Mouse (Mus musculus): Measurements from ENCODE around the gene 1110051M20Rik. TPM values are rescaled to one million over a fixed set of nuclear protein-coding genes. Genes with fewer than 3 reads are reported as not detected.

The 1110051M20Rik gene
- polyA plus RNA-seq, 1 experiment, result 4.4 TPM

DNA sequence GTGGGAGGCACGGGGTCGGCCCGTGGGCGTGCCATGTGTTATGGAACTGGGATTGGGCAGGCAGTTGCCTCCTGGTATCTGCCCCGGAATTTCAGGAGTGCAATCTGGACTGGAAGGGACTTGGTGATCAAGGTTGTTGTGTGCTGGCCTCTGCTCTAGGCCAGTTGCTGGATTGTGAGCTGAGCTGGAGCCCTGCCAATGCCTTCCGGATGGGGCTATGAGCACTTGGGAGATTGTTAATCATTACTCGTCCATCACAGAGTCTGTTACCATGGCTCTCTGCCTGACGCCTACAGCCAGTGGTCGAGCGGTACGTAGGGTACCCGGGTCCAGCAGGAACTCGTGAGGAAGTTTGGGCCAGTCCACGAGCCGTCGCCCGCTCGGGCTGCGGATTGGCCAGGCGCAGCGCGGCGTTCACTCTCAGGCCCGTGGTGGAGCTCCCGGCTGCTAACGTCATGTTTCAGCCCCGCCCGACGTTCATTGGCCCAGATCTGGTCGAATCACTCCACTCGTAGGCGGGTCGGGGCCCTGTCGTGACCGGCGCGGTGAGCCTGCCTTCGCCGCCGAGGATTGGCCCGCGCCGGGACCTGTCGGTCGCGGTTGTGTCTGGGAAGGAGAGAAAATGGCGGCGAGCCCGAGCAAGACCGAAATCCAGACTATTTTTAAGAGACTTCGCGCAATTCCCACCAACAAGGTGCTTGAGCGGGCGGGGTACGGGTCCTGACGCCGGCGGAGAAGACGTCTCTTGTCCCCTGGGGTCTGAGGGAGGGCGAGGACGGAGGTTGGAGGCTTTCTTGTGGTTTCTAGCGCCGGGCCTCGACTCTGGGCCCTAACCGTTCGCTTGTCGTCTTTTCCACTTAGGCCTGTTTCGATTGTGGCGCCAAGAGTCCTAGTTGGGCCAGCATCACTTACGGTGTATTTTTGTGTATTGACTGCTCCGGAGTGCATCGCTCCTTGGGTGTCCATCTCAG, 179.5 kb downstream of the 1110051M20Rik start, which contains the start of gene Arfgap2:
Arfgap2 (plus strand) TSS at position 264 of the 971 bp plus-strand sequence.
- H3K27ac ChIP-seq (replicated peaks; ENCODE audit: low read depth, low read length), result peak within 1 kb of the TSS; percentile 87
- peak within 1 kb of the TSS; percentile 88 for H3K4me3 ChIP-seq (ENCODE audit: insufficient read depth, low read depth, low read length)
- H3K4me1 ChIP-seq (ENCODE audit: control insufficient read depth, insufficient read depth, insufficient read length, low read length), result no peaks in the 10 kb centered on the region

DNA sequence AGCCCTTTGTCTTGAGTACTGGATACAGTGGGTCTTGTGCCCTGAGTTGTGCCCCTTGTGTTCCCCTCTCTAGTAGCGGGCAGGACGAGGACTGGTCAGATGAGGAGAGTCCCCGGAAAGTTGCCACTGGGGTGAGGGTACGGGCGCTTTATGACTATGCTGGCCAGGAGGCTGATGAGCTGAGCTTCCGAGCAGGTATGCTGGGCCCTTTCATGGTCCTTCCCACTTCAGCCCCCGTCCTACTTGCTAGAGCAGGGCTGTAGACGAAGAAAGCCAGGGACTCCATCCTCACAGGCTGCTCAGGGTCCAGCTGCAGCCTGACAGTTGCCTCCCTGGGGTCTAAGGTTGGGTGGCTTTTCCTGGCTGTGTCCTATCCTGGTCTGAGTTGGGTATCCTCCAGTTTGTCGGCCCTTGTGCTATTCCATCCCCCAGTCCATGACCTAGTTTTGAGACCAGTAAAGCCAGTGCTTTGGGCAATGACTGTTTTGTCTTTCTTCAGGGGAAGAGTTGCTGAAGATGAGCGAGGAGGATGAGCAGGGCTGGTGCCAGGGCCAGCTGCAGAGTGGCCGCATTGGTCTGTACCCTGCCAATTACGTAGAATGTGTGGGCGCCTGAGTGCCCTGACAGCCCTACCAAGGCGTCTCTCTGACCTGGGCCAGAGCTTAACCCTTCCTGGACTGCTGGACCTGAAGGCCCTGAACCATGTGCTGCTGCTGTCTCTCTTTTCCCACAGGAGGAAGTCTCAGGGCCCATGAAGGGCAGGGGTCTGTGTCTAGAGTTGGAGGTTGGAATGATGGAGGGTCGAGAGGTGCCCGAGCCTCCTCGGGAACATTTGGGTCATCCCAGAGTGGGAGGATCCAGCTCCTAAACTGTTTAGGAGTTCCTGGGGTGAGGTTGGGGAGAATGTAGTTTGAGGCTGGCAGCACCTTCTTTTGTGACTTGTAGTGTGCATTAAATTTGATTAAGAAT, 180.5 kb downstream of the 1110051M20Rik start:
- no peaks in the 10 kb centered on the region for H3K4me1 ChIP-seq (ENCODE audit: control insufficient read depth, insufficient read depth, insufficient read length, low read length)
- H3K4me3 ChIP-seq (ENCODE audit: insufficient read depth, low read depth, low read length), result peak overlapping the region; percentile 74
- H3K27ac ChIP-seq (replicated peaks; ENCODE audit: low read depth, low read length), result 0 out of 2 replicates have a peak overlapping the region, but pooled peaks have one; percentile 84

DNA sequence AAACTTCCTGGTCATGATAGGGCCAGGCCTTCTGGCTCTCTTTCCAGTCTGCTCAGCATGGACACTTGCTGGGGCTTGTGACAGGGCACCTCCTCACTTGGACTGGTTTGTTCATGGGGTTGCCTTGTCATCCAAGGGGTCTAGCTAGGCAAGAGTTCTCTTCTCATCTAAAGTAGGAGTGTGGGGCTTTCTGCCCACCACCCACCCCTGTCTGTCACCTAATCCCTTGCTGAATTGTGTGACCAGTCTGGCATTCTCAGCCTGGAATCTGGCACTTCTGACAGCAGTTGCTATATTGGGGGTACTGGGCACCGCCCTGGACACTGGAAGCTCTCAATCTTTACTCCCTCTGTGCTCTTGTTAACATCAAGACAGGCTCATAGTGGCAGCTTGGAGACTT, 185.0 kb downstream of the 1110051M20Rik start:
- H3K4me3 ChIP-seq (ENCODE audit: insufficient read depth, low read depth, low read length), result no peak overlapping the region
- no peak overlapping the region for H3K27ac ChIP-seq (replicated peaks; ENCODE audit: low read depth, low read length)
- H3K4me1 ChIP-seq (ENCODE audit: control insufficient read depth, insufficient read depth, insufficient read length, low read length), result no peaks in the 10 kb centered on the region

DNA sequence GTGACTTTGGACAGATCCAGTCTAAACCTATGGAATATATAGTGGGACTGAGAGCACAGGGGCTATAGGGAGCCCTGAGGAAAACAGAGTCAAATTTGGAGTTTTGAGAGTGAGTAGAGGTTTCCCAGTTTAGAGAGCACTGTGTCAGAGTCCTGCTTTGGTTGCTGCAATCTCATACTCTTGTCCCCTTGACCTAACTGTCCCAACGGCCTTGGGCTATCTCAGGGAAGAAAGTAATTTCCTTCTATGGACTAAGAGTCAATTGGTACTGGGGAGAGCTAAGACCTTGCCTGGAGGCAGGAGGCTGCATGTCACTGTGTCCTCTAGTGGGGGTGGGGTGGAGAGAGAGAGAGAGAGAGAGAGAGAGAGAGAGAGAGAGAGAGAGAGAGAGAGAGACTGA, 185.7 kb downstream of the 1110051M20Rik start:
- H3K4me1 ChIP-seq (ENCODE audit: control insufficient read depth, insufficient read depth, insufficient read length, low read length), result no peaks in the 10 kb centered on the region
- H3K4me3 ChIP-seq (ENCODE audit: insufficient read depth, low read depth, low read length), result no peak overlapping the region
- H3K27ac ChIP-seq (replicated peaks; ENCODE audit: low read depth, low read length), result no peak overlapping the region

DNA sequence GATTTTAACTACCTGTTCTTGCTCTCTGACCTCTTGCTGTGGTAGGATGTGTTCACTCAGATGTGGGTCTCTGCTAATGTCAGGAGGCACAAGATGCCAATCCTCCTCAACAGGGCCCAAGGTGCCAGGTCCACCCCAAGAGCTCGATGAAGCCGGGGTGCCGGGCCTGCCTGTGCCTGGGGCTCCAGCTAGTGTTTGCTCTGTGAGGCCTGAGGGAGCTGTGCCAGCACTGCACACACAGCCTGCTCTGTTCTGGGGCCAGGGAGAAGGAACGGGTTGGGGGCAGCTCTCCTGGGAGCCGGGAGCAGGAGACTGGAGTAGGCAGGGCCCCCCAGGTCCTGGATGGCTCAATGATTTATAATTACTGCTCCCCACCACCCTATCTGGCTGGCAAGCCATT, 186.4 kb downstream of the 1110051M20Rik start:
- H3K27ac ChIP-seq (replicated peaks; ENCODE audit: low read depth, low read length), result no peak overlapping the region

DNA sequence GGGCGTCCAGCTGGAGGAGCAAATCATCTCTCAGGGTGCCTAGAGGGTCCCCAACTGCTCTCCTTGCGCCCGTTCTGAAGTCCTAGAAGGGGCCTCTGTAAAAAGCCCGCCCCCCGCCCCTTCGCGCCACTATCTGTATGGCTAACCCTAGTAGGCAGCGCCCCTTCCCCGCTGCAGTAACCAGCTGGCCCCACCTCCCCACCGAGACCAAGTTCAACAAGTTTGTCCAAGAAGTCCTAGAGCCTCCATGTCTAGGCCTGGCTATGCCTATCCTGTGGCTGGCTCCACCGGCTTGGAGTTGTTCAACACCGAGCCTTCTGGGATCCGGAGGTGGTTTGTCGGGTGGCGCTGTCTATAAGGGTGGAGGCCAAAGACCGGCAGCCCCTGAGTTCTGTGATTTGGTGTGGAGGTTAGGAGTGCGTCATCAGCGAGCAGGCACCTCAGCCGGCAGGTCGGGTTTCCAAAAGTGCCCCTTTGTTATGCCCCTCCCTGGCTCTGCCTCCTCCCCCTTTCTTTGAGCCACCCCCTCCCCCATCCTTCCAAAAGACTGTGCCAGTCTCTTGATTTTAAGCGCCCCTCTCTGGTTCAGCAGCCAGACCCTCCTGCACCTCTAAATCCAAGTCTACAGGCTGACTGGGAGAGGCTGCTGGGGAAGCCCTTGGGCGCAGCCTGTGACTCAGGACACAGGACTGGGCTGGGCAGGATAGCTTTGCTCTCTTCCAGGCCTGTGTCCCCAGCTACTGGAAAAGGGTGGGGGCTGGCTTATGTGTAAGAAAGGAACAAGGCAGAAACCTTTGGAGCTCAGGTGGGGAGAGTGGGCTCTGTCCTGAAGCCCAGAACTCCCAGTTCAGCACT, 187.2 kb downstream of the 1110051M20Rik start:
- peak overlapping the region; percentile 89 for H3K4me3 ChIP-seq (ENCODE audit: insufficient read depth, low read depth, low read length)
- no peaks in the 10 kb centered on the region for H3K4me1 ChIP-seq (ENCODE audit: control insufficient read depth, insufficient read depth, insufficient read length, low read length)
- H3K27ac ChIP-seq (replicated peaks; ENCODE audit: low read depth, low read length), result no peak overlapping the region

More for the DNA sequence above, 186.4 kb downstream of the 1110051M20Rik start:
- Histone ChIP-seq H3K4me1 (ENCODE audit: control insufficient read depth, insufficient read depth, insufficient read length, low read length) (no peaks in the 10 kb centered on the region), H3K4me3 (ENCODE audit: insufficient read depth, low read depth, low read length) (peak overlapping the region; percentile 89)

DNA sequence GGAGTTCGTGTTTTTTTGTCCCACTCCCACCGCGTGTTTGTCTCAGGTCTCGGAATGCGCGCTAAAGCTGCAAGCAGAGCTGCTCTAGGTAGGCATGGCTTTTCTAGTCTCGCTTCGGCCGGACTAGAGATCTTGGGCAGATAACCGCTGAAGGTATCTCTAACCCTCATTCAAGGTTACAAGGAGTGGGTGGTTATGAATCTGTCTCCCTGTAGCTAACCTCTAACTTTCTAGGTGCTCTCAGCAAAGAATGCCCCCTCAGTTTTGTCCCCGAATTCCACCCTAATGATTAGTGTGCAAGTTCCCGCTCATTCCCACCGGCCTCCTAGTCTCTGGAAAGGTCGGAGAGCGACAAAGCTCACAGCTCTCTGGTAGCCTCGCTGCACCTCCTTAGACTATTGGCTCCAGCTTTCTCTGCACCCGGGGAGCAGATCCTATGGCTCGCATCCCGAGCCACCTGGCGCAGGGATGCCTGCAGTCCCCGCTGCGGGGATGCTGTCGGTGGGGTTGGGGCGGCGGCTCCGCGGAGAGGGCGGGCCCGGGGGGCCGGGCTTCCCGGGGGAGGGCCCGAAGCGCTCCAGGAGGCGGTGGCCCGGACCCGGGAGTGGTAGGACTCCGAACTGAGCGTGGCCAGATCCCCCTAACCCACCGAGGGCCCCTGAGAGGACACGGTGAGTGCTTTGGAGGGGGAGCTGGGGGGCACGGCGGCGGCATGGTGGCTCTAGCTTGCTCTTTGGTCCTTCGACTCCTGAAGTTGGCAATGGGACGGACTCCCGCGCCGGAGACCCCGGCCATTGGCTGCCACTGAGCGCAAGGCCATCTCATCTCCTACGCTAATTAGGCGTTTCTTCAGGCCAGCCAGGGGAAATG, 188.0 kb downstream of the 1110051M20Rik start:
- no peak overlapping the region for H3K27ac ChIP-seq (replicated peaks; ENCODE audit: low read depth, low read length)
- H3K4me3 ChIP-seq (ENCODE audit: insufficient read depth, low read depth, low read length), result peak overlapping the region; percentile 89

DNA sequence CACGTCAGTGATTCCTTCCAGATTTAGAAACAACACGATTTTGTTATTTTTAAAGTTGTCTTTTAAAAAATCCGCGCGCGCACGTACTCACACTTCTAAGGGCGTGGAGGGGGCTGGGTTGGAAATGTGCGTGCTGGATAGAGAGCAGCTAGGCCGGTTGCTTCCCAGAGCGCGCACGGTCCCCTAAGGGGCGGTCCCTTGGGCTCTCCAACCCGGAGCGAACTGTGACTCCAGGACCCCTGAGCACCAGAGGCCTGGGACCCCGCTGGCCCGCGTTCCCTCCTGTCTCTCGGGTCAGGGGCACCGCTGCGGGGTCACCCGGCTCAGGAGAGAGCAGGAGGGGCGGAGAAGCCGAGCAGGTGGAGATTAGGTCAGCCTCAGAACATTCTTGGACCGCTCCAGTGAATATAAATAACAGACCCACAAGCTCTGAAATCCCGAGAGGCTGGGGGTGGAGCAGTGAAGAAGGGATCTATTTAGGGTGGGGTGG, 188.8 kb downstream of the 1110051M20Rik start, which contains the start of gene Pacsin3:
Pacsin3 (plus strand) TSS at position 294 of the 490 bp plus-strand sequence.
- H3K27ac ChIP-seq (replicated peaks; ENCODE audit: low read depth, low read length), result peak within 1 kb of the TSS; percentile 58; the same call in 1 of the 2 replicates
- H3K4me1 ChIP-seq (ENCODE audit: control insufficient read depth, insufficient read depth, insufficient read length, low read length), result no peaks in the 10 kb centered on the region
- H3K4me3 ChIP-seq (ENCODE audit: insufficient read depth, low read depth, low read length), result peak within 1 kb of the TSS; percentile 89

More for the DNA sequence above, 188.0 kb downstream of the 1110051M20Rik start:
- H3K4me1 ChIP-seq (ENCODE audit: control insufficient read depth, insufficient read depth, insufficient read length, low read length), result no peaks in the 10 kb centered on the region

DNA sequence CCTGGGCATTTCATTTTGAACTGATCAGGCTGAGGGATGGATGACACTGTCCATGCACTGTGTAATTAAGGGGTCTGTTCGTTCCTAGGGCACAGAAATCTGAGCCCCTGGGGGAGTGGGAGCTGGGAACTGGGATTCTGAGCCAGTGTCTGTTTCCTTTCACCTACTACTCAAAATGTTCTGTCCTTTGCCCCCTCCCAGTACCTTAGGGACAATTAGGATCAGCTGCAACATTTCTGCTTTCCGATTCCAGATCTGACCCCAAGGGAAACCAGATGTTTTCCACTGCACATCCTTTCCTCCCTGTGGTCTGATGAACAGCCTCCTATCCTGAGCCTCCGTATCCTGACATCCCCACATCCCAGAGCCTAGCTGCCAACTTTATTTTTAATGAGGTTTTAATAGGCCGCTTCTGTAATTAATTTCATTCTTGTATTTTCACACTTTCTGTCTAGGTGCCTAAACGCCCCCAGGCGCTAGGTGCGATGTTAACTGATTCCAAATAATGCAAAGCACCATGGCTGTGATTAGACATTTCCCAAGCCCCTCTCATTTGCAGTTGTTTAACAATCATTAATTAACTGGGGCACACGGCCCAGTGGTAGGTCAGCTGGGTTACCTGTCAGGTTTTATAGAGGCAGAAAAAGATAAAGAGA, 189.7 kb downstream of the 1110051M20Rik start:
- Histone ChIP-seq H3K4me1 (ENCODE audit: control insufficient read depth, insufficient read depth, insufficient read length, low read length) (no peaks in the 10 kb centered on the region), H3K27ac (replicated peaks; ENCODE audit: low read depth, low read length) (peak overlapping the region; percentile 58; the same call in 1 of the 2 replicates), H3K4me3 (ENCODE audit: insufficient read depth, low read depth, low read length) (peak overlapping the region; percentile 89; the same call in 1 of the 2 replicates)

DNA sequence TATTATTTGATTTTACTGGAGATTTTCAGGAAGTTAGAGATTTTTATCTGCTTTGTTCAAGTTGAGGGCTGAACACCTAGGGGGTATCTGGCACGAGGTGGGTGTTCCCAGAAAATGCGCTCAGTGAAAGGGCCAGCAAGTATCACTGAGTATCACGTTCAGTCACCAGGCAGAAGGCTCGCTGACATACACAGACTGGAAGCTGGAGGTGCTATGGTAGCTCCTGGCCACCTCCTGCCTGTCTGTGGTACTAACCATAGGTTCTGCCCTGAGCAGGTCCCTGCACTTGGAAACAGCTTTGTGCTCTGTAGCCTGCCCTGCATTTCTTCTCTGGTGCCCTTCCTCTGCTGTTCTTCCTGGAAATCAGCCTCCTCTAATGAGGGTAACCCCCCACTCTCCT, 192.0 kb downstream of the 1110051M20Rik start:
- Histone ChIP-seq H3K4me1 (ENCODE audit: control insufficient read depth, insufficient read depth, insufficient read length, low read length) (no peaks in the 10 kb centered on the region), H3K4me3 (ENCODE audit: insufficient read depth, low read depth, low read length) (no peak overlapping the region), H3K27ac (replicated peaks; ENCODE audit: low read depth, low read length) (no peak overlapping the region)

DNA sequence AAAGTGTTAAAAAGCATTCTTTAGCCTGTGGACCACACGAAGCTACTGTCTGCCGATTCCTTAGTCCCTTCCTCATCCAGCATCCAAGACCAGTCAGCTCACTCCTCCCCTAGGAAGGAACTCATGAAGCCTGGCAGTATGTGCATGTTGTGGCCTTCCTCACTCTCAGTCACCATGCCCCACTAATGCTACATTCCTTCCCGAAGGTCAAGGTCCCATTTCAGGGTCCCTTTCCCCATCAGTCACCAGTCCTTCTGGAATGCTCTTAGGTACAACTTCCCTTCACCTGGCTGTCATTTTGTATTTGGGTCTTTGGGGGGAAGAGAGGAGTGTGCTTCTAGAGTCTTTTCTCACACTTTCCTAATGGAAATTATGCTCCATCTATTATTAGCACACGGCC, 192.5 kb downstream of the 1110051M20Rik start:
- Histone ChIP-seq H3K4me1 (ENCODE audit: control insufficient read depth, insufficient read depth, insufficient read length, low read length) (no peaks in the 10 kb centered on the region), H3K4me3 (ENCODE audit: insufficient read depth, low read depth, low read length) (no peak overlapping the region), H3K27ac (replicated peaks; ENCODE audit: low read depth, low read length) (no peak overlapping the region)

DNA sequence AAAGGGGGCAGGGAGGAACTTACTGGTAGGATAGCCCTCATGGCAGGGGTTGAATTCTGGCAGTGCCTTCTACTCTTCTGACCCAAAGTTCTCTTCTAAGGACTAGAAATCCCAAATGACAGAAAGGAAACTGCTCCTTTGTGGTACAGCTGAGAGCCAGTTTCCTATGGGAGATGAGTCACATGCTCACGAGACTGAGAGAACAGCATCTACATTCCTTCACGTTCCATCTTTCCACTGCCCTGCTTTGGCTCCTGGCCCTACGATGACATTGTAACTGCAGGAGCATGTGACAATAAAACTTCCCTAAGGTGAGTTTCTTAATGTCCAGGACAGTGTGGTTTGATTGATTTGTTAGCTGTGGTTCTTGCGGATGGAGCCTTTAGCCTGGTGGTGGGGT, 196.1 kb downstream of the 1110051M20Rik start:
- no peak overlapping the region for H3K4me3 ChIP-seq (ENCODE audit: insufficient read depth, low read depth, low read length)
- H3K27ac ChIP-seq (replicated peaks; ENCODE audit: low read depth, low read length), result no peak overlapping the region
- H3K4me1 ChIP-seq (ENCODE audit: control insufficient read depth, insufficient read depth, insufficient read length, low read length), result no peaks in the 10 kb centered on the region

Measured in brown adipose tissue, adult 24 weeks (tissue).